Mouse (Mus musculus) heart, embryonic 14.5 days (tissue): Measurements from ENCODE around the gene Shisa9. TPM values are rescaled to one million over a fixed set of nuclear protein-coding genes. Genes with fewer than 3 reads are reported as not detected.

Experiments used
- ATAC-seq: fragments of 200-750 bp; cut with Nextera tagmentation; 2 replicates; pipeline ENCODE4 v1.8.0; 2017; ENCODE audit warnings: low read depth, moderate TSS enrichment; ENCODE audit not compliant: insufficient number of reproducible peaks, insufficient read depth, low FRiP score
- H3K27ac ChIP-seq, 2 experiments: fragments of 200-500 bp in 1 of 2; fragments of 300-500 bp in 1 of 2; sonication (generic) in 1 of 2; replicated peaks in 1 of 2; 2 replicates each; pipeline ENCODE4 v1.5.1; 2012 to 2014; ENCODE audit warnings: low read depth in 2 of 2, low read length in 2 of 2, control low read depth in 1 of 2, mild to moderate bottlenecking in 1 of 2, mixed read lengths in 1 of 2; ENCODE audit not compliant: control insufficient read depth in 1 of 2, insufficient read depth in 1 of 2
- H3K27me3 ChIP-seq: fragments of 300-500 bp; sonication (generic); 2 replicates; pipeline ENCODE4 v1.6.1; 2014; ENCODE audit warnings: mild to moderate bottlenecking, low read length, control low read depth; ENCODE audit not compliant: control insufficient read depth, insufficient read depth
- H3K36me3 ChIP-seq: fragments of 300-500 bp; sonication (generic); 2 replicates; pipeline ENCODE4 v1.6.1; 2014; ENCODE audit warnings: mild to moderate bottlenecking, control low read depth, low read length, mixed read lengths; ENCODE audit not compliant: control insufficient read depth, insufficient read depth
- H3K4me1 ChIP-seq, 2 experiments: fragments of 200-500 bp in 1 of 2; fragments of 300-500 bp in 1 of 2; sonication (generic) in 1 of 2; 2 replicates each; pipeline ENCODE4 v1.6.1; 2012 to 2014; ENCODE audit warnings: low read length in 2 of 2, control low read depth in 1 of 2, mixed read lengths in 1 of 2; ENCODE audit not compliant: control insufficient read depth in 2 of 2, insufficient read depth in 2 of 2
- H3K4me2 ChIP-seq: fragments of 300-500 bp; sonication (generic); 2 replicates; pipeline ENCODE4 v1.6.1; 2014; ENCODE audit warnings: mild to moderate bottlenecking, low read length
- H3K4me3 ChIP-seq, 2 experiments: fragments of 200-500 bp in 1 of 2; fragments of 300-500 bp in 1 of 2; sonication (generic) in 1 of 2; 2 replicates each; pipeline ENCODE4 v1.5.1; 2012 to 2014; ENCODE audit warnings: low read length in 2 of 2, mild to moderate bottlenecking in 2 of 2, control low read depth in 1 of 2, low read depth in 1 of 2, moderate library complexity in 1 of 2; ENCODE audit not compliant: control insufficient read depth in 1 of 2, insufficient read depth in 1 of 2
- H3K9ac ChIP-seq: fragments of 300-500 bp; sonication (generic); 2 replicates; pipeline ENCODE4 v1.6.1; 2014; ENCODE audit warnings: mild to moderate bottlenecking, low read length
- H3K9me3 ChIP-seq: fragments of 300-500 bp; sonication (generic); 2 replicates; pipeline ENCODE4 v1.6.1; 2016; ENCODE audit warnings: low read length, control low read depth; ENCODE audit not compliant: control insufficient read depth
- WGBS: fragments of 180-500 bp; shearing (Covaris S2); extraction: QIAGEN DNeasy Blood & Tissue Kit; methylation state at CpG from one replicate; pipeline ENCODE4 v1.1.7; 2014; 5-methylcytosine and 5-hydroxymethylcytosine counted together
- polyA plus RNA-seq: library from polyadenylated mRNA; unstranded; fragments of >200 nt; fragmentation: Nextera tagmentation; extraction: Ambion mirVana; gene quantifications from 2 replicates; pipeline ENCODE4 v1.2.1, GENCODE M21; 2014

Shisa9 gene
- polyA plus RNA-seq, 1 experiment from 2014 or later: 0.88 TPM

GRCm38 (mm10) chr16:12201216-12201615, 217.3 kb downstream of the Shisa9 start:
- Histone ChIP-seq H3K4me3 (no peak overlapping the region), H3K27ac (no peak overlapping the region), H3K4me1 (no peaks in the 10 kb centered on the region), H3K9ac (no peak overlapping the region), H3K27me3 (no peaks in the 10 kb centered on the region), H3K36me3 (no peaks in the 10 kb centered on the region), H3K4me2 (no peak overlapping the region), H3K9me3 (no peaks in the 10 kb centered on the region)
- 17% methylated on average over 3 of the region's 3 CpGs for WGBS
- ATAC-seq: no peak

- no peaks in the 10 kb centered on the region for H3K9me3 ChIP-seq
- H3K9ac ChIP-seq: no peak overlapping the region
- no peak overlapping the region for H3K4me3 ChIP-seq
- 51% methylated on average over 3 of the region's 3 CpGs for WGBS
- no peaks in the 10 kb centered on the region for H3K27me3 ChIP-seq
- no peak for ATAC-seq
- H3K4me1 ChIP-seq: no peaks in the 10 kb centered on the region
- H3K27ac ChIP-seq: no peak overlapping the region
- H3K36me3 ChIP-seq: no peaks in the 10 kb centered on the region
- no peak overlapping the region for H3K4me2 ChIP-seq
These were observed 218.2 kb downstream of the Shisa9 start for GRCm38 (mm10) chr16:12202151-12202550.

GRCm38 (mm10) chr16:12203055-12203454, 219.1 kb downstream of the Shisa9 start:
- no peak overlapping the region for H3K27ac ChIP-seq
- no peak overlapping the region for H3K4me3 ChIP-seq
- no peaks in the 10 kb centered on the region for H3K27me3 ChIP-seq
- WGBS: 72% methylated on average over 2 of the region's 2 CpGs
- ATAC-seq: no peak
- no peak overlapping the region for H3K9ac ChIP-seq
- H3K9me3 ChIP-seq: no peaks in the 10 kb centered on the region
- H3K36me3 ChIP-seq: no peaks in the 10 kb centered on the region
- H3K4me2 ChIP-seq: no peak overlapping the region
- no peaks in the 10 kb centered on the region for H3K4me1 ChIP-seq

- H3K27me3 ChIP-seq: no peaks in the 10 kb centered on the region
- 73% methylated on average over 2 of the region's 2 CpGs for WGBS
- no peak for ATAC-seq
These were observed 220.5 kb downstream of the Shisa9 start for GRCm38 (mm10) chr16:12204423-12204822.

GRCm38 (mm10) chr16:12206421-12206950, 222.6 kb downstream of the Shisa9 start:
- H3K4me1 ChIP-seq: no peaks in the 10 kb centered on the region
- H3K4me2 ChIP-seq: no peak overlapping the region
- H3K4me3 ChIP-seq: no peak overlapping the region
- H3K9me3 ChIP-seq: no peaks in the 10 kb centered on the region
- no peak overlapping the region for H3K9ac ChIP-seq
- H3K27ac ChIP-seq: no peak overlapping the region
- H3K27me3 ChIP-seq: no peaks in the 10 kb centered on the region
- no peak for ATAC-seq
- WGBS: 59% methylated on average over 1 of the region's 1 CpGs
- no peaks in the 10 kb centered on the region for H3K36me3 ChIP-seq

More at GRCm38 (mm10) chr16:12204423-12204822, 220.5 kb downstream of the Shisa9 start:
- H3K9me3 ChIP-seq: no peaks in the 10 kb centered on the region
- H3K36me3 ChIP-seq: no peaks in the 10 kb centered on the region
- H3K4me1 ChIP-seq: no peaks in the 10 kb centered on the region
- no peak overlapping the region for H3K9ac ChIP-seq
- H3K4me2 ChIP-seq: no peak overlapping the region
- no peak overlapping the region for H3K27ac ChIP-seq
- H3K4me3 ChIP-seq: no peak overlapping the region

- 78% methylated on average over 2 of the region's 2 CpGs for WGBS
- Histone ChIP-seq H3K36me3 (no peaks in the 10 kb centered on the region), H3K9ac (no peak overlapping the region), H3K9me3 (no peaks in the 10 kb centered on the region), H3K4me1 (no peaks in the 10 kb centered on the region), H3K27ac (no peak overlapping the region), H3K27me3 (no peaks in the 10 kb centered on the region), H3K4me2 (no peak overlapping the region), H3K4me3 (no peak overlapping the region)
- no peak for ATAC-seq
These were observed 223.0 kb downstream of the Shisa9 start for GRCm38 (mm10) chr16:12206951-12207350.

- H3K4me2 ChIP-seq: no peak overlapping the region
- H3K9me3 ChIP-seq: no peaks in the 10 kb centered on the region
- no peak overlapping the region for H3K27ac ChIP-seq
- no peaks in the 10 kb centered on the region for H3K36me3 ChIP-seq
- H3K4me3 ChIP-seq: no peak overlapping the region
- no peaks in the 10 kb centered on the region for H3K27me3 ChIP-seq
- 100% methylated on average over 1 of the region's 1 CpGs for WGBS
- H3K9ac ChIP-seq: no peak overlapping the region
- ATAC-seq: no peak
- H3K4me1 ChIP-seq: no peaks in the 10 kb centered on the region
These were observed 225.4 kb downstream of the Shisa9 start for GRCm38 (mm10) chr16:12209355-12209754.

- 72% methylated on average over 2 of the region's 2 CpGs for WGBS
- no peak for ATAC-seq
- no peak overlapping the region for H3K9ac ChIP-seq
- H3K4me1 ChIP-seq: no peaks in the 10 kb centered on the region
- no peaks in the 10 kb centered on the region for H3K36me3 ChIP-seq
- no peaks in the 10 kb centered on the region for H3K9me3 ChIP-seq
- no peak overlapping the region for H3K27ac ChIP-seq
- no peak overlapping the region for H3K4me2 ChIP-seq
- no peak overlapping the region for H3K4me3 ChIP-seq
- H3K27me3 ChIP-seq: no peaks in the 10 kb centered on the region
These were observed 225.9 kb downstream of the Shisa9 start for GRCm38 (mm10) chr16:12209819-12210218.
